Mouse (Mus musculus) liver, embryonic 12.5 days (tissue): ENCODE measurements around the gene Rlim. TPM values are rescaled to one million over a fixed set of nuclear protein-coding genes. Genes with fewer than 3 reads are reported as not detected.
A peak's percentile ranks its signal among the peaks of the same experiment; 100 is the strongest.

ENCODE experiments used
- ATAC-seq: fragments of 200-750 bp; cut with Nextera tagmentation; 2 replicates; pipeline ENCODE4 v1.8.0; 2017; ENCODE audit warnings: moderate number of reproducible peaks, mild to moderate bottlenecking, moderate library complexity
- H3K27ac ChIP-seq: fragments of 300-500 bp; sonication (generic); 2 replicates; pipeline ENCODE4 v1.5.1; 2016; ENCODE audit warnings: mild to moderate bottlenecking
- H3K27me3 ChIP-seq: fragments of 300-500 bp; sonication (generic); replicated peaks from 2 replicates; pipeline ENCODE4 v1.6.1; 2016; ENCODE audit warnings: mild to moderate bottlenecking, moderate library complexity
- H3K36me3 ChIP-seq: fragments of 300-500 bp; sonication (generic); 2 replicates; pipeline ENCODE4 v1.6.1; 2016; ENCODE audit warnings: mild to moderate bottlenecking, moderate library complexity
- H3K4me1 ChIP-seq: fragments of 300-500 bp; sonication (generic); 2 replicates; pipeline ENCODE4 v1.6.1; 2016
- H3K4me2 ChIP-seq: fragments of 300-500 bp; sonication (generic); 2 replicates; pipeline ENCODE4 v1.6.1; 2016; ENCODE audit warnings: mild to moderate bottlenecking, moderate library complexity
- H3K4me3 ChIP-seq: fragments of 300-500 bp; sonication (generic); 2 replicates; pipeline ENCODE4 v1.5.1; 2016; ENCODE audit warnings: mild to moderate bottlenecking, moderate library complexity
- H3K9ac ChIP-seq: fragments of 300-500 bp; sonication (generic); 2 replicates; pipeline ENCODE4 v1.6.1; 2016; ENCODE audit warnings: mild to moderate bottlenecking, moderate library complexity
- H3K9me3 ChIP-seq: fragments of 300-500 bp; sonication (generic); replicated peaks from 2 replicates; pipeline ENCODE4 v1.6.1; 2016; ENCODE audit warnings: mild to moderate bottlenecking, moderate library complexity
- WGBS: fragments of 180-500 bp; shearing (Covaris S2); methylation state at CpG from one replicate; pipeline ENCODE4 v1.1.7; 2016; ENCODE audit not compliant: insufficient replicate concordance; 5-methylcytosine and 5-hydroxymethylcytosine counted together
- polyA plus RNA-seq: library from polyadenylated mRNA; unstranded; fragments of >200 nt; fragmentation: Nextera tagmentation; extraction: Ambion mirVana; gene quantifications from 2 replicates; pipeline ENCODE4 v1.2.1, GENCODE M21; 2016

The Rlim gene
- polyA plus RNA-seq, 1 experiment from 2014 or later, result 21.9 TPM

GRCm38 (mm10) chrX:103980590-103981168 lies 405 bp downstream of the Rlim start:
- H3K9ac ChIP-seq, result peak overlapping the region; percentile 85
- peak; percentile 43 for ATAC-seq
- 13% methylated on average over 38 of the region's 51 CpGs for WGBS

GRCm38 (mm10) chrX:103980036-103980435 lies 1.0 kb downstream of the Rlim start:
- whole genome bisulfite sequencing, result 9% methylated on average over 12 of the region's 12 CpGs
- Histone ChIP-seq H3K36me3 (peaks cover 29% of the 10 kb centered on the region), H3K4me1 (no peaks in the 10 kb centered on the region; the same call in 1 of the 2 replicates), H3K27ac (peak overlapping the region; percentile 91), H3K27me3 (peaks cover 15% of the 10 kb centered on the region), H3K4me3 (peak overlapping the region; percentile 80), H3K9ac (peak overlapping the region; percentile 85), H3K4me2 (peak overlapping the region; percentile 65), H3K9me3 (no peaks in the 10 kb centered on the region)
- ATAC-seq, result no peak

More at GRCm38 (mm10) chrX:103980590-103981168, 405 bp downstream of the Rlim start:
- Histone ChIP-seq H3K9me3 (no peaks in the 10 kb centered on the region), H3K4me2 (peak overlapping the region; percentile 65), H3K27me3 (peaks cover 16% of the 10 kb centered on the region), H3K4me3 (peak overlapping the region; percentile 80), H3K27ac (peak overlapping the region; percentile 91), H3K4me1 (no peaks in the 10 kb centered on the region; the same call in 1 of the 2 replicates), H3K36me3 (peaks cover 25% of the 10 kb centered on the region)

GRCm38 (mm10) chrX:103939701-103940100 lies 41.4 kb downstream of the Rlim start:
- Histone ChIP-seq H3K9me3 (no peaks in the 10 kb centered on the region), H3K4me3 (no peak overlapping the region), H3K27ac (no peak overlapping the region), H3K4me1 (no peaks in the 10 kb centered on the region), H3K4me2 (no peak overlapping the region), H3K27me3 (peaks cover 8% of the 10 kb centered on the region; the same call in 1 of the 2 replicates), H3K9ac (no peak overlapping the region), H3K36me3 (no peaks in the 10 kb centered on the region)
- peak; percentile 77 for ATAC-seq
- 34% methylated on average over 3 of the region's 3 CpGs for WGBS

GRCm38 (mm10) chrX:103937333-103937732 lies 43.8 kb downstream of the Rlim start:
- H3K4me3 ChIP-seq, result no peak overlapping the region
- H3K36me3 ChIP-seq, result no peaks in the 10 kb centered on the region
- H3K4me1 ChIP-seq, result no peaks in the 10 kb centered on the region
- WGBS, result 16% methylated on average over 3 of the region's 3 CpGs
- no peak overlapping the region for H3K4me2 ChIP-seq
- no peak overlapping the region for H3K27ac ChIP-seq
- no peak overlapping the region for H3K9ac ChIP-seq
- H3K9me3 ChIP-seq, result no peaks in the 10 kb centered on the region
- no peak for ATAC-seq
- H3K27me3 ChIP-seq, result 0 out of 2 replicates have a peak, but pooled peaks cover 3% of the 10 kb centered on the region

GRCm38 (mm10) chrX:103922436-103922835 lies 58.6 kb downstream of the Rlim start:
- WGBS, result 43% methylated on average over 2 of the region's 2 CpGs

GRCm38 (mm10) chrX:103918954-103919353 lies 62.1 kb downstream of the Rlim start:
- H3K4me1 ChIP-seq, result no peaks in the 10 kb centered on the region
- H3K36me3 ChIP-seq, result no peaks in the 10 kb centered on the region
- H3K4me2 ChIP-seq, result no peak overlapping the region
- no peak overlapping the region for H3K27ac ChIP-seq
- 26% methylated on average over 5 of the region's 5 CpGs for WGBS
- H3K9me3 ChIP-seq, result no peaks in the 10 kb centered on the region
- no peak overlapping the region for H3K9ac ChIP-seq
- H3K4me3 ChIP-seq, result no peak overlapping the region
- H3K27me3 ChIP-seq, result peaks cover 52% of the 10 kb centered on the region
- no peak for ATAC-seq

More at GRCm38 (mm10) chrX:103922436-103922835, 58.6 kb downstream of the Rlim start:
- ATAC-seq, result no peak
- H3K9me3 ChIP-seq, result no peaks in the 10 kb centered on the region
- H3K9ac ChIP-seq, result no peak overlapping the region
- no peaks in the 10 kb centered on the region for H3K36me3 ChIP-seq
- H3K4me1 ChIP-seq, result no peaks in the 10 kb centered on the region
- no peak overlapping the region for H3K27ac ChIP-seq
- no peak overlapping the region for H3K4me3 ChIP-seq
- H3K27me3 ChIP-seq, result peaks cover 37% of the 10 kb centered on the region
- H3K4me2 ChIP-seq, result no peak overlapping the region

- no peaks in the 10 kb centered on the region for H3K36me3 ChIP-seq
- peaks cover 66% of the 10 kb centered on the region for H3K27me3 ChIP-seq
- H3K4me2 ChIP-seq, result no peak overlapping the region
- H3K9ac ChIP-seq, result no peak overlapping the region
- H3K9me3 ChIP-seq, result no peaks in the 10 kb centered on the region
- ATAC-seq, result no peak
- no peak overlapping the region for H3K27ac ChIP-seq
- no peaks in the 10 kb centered on the region for H3K4me1 ChIP-seq
- WGBS, result 6% methylated on average over 3 of the region's 3 CpGs
- H3K4me3 ChIP-seq, result no peak overlapping the region
Measured at GRCm38 (mm10) chrX:103914790-103915189, 66.3 kb downstream of the Rlim start.

Other genes starting within 250 kb of the Rlim start
- gene Slc16a2, start 159.3 kb downstream of the Rlim start, polyA plus RNA-seq, result 3.7 and 3.9 TPM in 2 replicates
- gene Nexmif, start 219.9 kb upstream of the Rlim start, polyA plus RNA-seq, result 0.02 TPM in 1 of 2 replicates, not detected in the other